Mouse (Mus musculus): Measurements from ENCODE around the gene Procr.

Gene Procr

GRCm38 (mm10) chr2:155756855-155757566, 6.1 kb downstream of the Procr start:
- peak in 1 of 2 experiments; percentile 13 for DNase-seq

- peak; percentile 39 to 76 for DNase-seq
Observed at GRCm38 (mm10) chr2:155764679-155765418, 13.9 kb downstream of the Procr start.

GRCm38 (mm10) chr2:155773664-155774063, 22.7 kb downstream of the Procr start:
- DNase-seq, result no peak

GRCm38 (mm10) chr2:155774261-155774926, 23.5 kb downstream of the Procr start:
- DNase-seq, result no peak

- DNase-seq, result no peak
Observed at GRCm38 (mm10) chr2:155774927-155775684, 24.2 kb downstream of the Procr start, which contains the start of gene Mmp24. Gene Mmp24, plus strand, starts transcription at chr2:155775342.

GRCm38 (mm10) chr2:155775685-155776263, 24.9 kb downstream of the Procr start:
- peak; percentile 75 to 76 for DNase-seq

GRCm38 (mm10) chr2:155776824-155777687, 26.1 kb downstream of the Procr start:
- no peak for DNase-seq

GRCm38 (mm10) chr2:155777688-155777985, 26.7 kb downstream of the Procr start:
- no peak for DNase-seq

- no peak for DNase-seq
Observed at GRCm38 (mm10) chr2:155778004-155778403, 27.1 kb downstream of the Procr start.

GRCm38 (mm10) chr2:155779066-155779465, 28.1 kb downstream of the Procr start:
- no peak for DNase-seq

GRCm38 (mm10) chr2:155779506-155779905, 28.6 kb downstream of the Procr start:
- no peak for DNase-seq

- no peak for DNase-seq
Observed at GRCm38 (mm10) chr2:155784534-155784933, 33.6 kb downstream of the Procr start.

GRCm38 (mm10) chr2:155786905-155787304, 36.0 kb downstream of the Procr start:
- DNase-seq, result no peak

GRCm38 (mm10) chr2:155787949-155788931, 37.3 kb downstream of the Procr start:
- no peak for DNase-seq

GRCm38 (mm10) chr2:155792899-155793298, 42.0 kb downstream of the Procr start:
- no peak for DNase-seq

GRCm38 (mm10) chr2:155794674-155795445, 43.9 kb downstream of the Procr start:
- no peak for DNase-seq

GRCm38 (mm10) chr2:155798613-155799012, 47.7 kb downstream of the Procr start:
- DNase-seq, result no peak

GRCm38 (mm10) chr2:155802761-155803160, 51.8 kb downstream of the Procr start:
- DNase-seq, result peak in 1 of 2 experiments; percentile 17

- DNase-seq, result no peak
Observed at GRCm38 (mm10) chr2:155804053-155804452, 53.1 kb downstream of the Procr start.
